Mouse (Mus musculus) CH12F3 (cell line): ENCODE measurements at regions not wholly inside any gene's neighbourhood (a gene's known extent, or its start where the extent isn't known, plus 50 kb on each side); places are given as distances from the start of the nearest gene placed in this dataset.

Experiments used
- in situ Hi-C: fragments of 300-500 bp; cut with MboI; formaldehyde crosslinking; loops from 2 replicates; pipeline ENCODE4 v1.14.3; 2020; ENCODE audit warnings: low sequenced_read_pairs

- in situ Hi-C loops: no loop called here
Observed at GRCm38 (mm10) chr3:52527010-52527754, 259.0 kb downstream of the Foxo1 start.

- in situ Hi-C loops: no loop called here
Observed at GRCm38 (mm10) chr3:52522886-52523285, 254.8 kb downstream of the Foxo1 start.

GRCm38 (mm10) chr3:52520609-52520947 is 252.4 kb downstream of the Foxo1 start:
- in situ Hi-C loops: no loop called here

GRCm38 (mm10) chr3:52519910-52520608 is 251.9 kb downstream of the Foxo1 start:
- in situ Hi-C loops: no loop called here

GRCm38 (mm10) chr3:52517808-52518207 is 249.7 kb downstream of the Foxo1 start:
- in situ Hi-C loops: no loop called here

- in situ Hi-C loops: no loop called here
Observed at GRCm38 (mm10) chr3:52516691-52517090, 248.6 kb downstream of the Foxo1 start.

GRCm38 (mm10) chr3:52512761-52513160 is 244.6 kb downstream of the Foxo1 start:
- in situ Hi-C loops: no loop called here

- in situ Hi-C loops: no loop called here
Observed at GRCm38 (mm10) chr3:52511549-52511948, 243.4 kb downstream of the Foxo1 start.

GRCm38 (mm10) chr3:52510831-52511230 is 242.7 kb downstream of the Foxo1 start:
- in situ Hi-C loops: no loop called here

GRCm38 (mm10) chr3:52510088-52510765 is 242.1 kb downstream of the Foxo1 start:
- in situ Hi-C loops: no loop called here

- in situ Hi-C loops: no loop called here
Observed at GRCm38 (mm10) chr3:52503925-52504324, 235.8 kb downstream of the Foxo1 start.

- in situ Hi-C loops: no loop called here
Observed at GRCm38 (mm10) chr3:52502223-52502622, 234.1 kb downstream of the Foxo1 start.

GRCm38 (mm10) chr3:52501614-52502013 is 233.5 kb downstream of the Foxo1 start:
- in situ Hi-C loops: no loop called here

- in situ Hi-C loops: no loop called here
Observed at GRCm38 (mm10) chr3:52500026-52500425, 231.9 kb downstream of the Foxo1 start.

- in situ Hi-C loops: no loop called here
Observed at GRCm38 (mm10) chr3:52499581-52499980, 231.4 kb downstream of the Foxo1 start.

- in situ Hi-C loops: no loop called here
Observed at GRCm38 (mm10) chr3:52498506-52499228, 230.5 kb downstream of the Foxo1 start.

- in situ Hi-C loops: no loop called here
Observed at GRCm38 (mm10) chr3:52496965-52497364, 228.8 kb downstream of the Foxo1 start.

GRCm38 (mm10) chr3:52495401-52495800 is 227.3 kb downstream of the Foxo1 start:
- in situ Hi-C loops: no loop called here

GRCm38 (mm10) chr3:52494924-52495323 is 226.8 kb downstream of the Foxo1 start:
- in situ Hi-C loops: no loop called here

- in situ Hi-C loops: no loop called here
Observed at GRCm38 (mm10) chr3:52479186-52479585, 211.1 kb downstream of the Foxo1 start.

GRCm38 (mm10) chr3:52469900-52470299 is 201.8 kb downstream of the Foxo1 start:
- in situ Hi-C loops: no loop called here
